Mouse (Mus musculus) forebrain, embryonic 14.5 days (tissue): ENCODE results near the gene Iqcd. TPM values are rescaled to one million over a fixed set of nuclear protein-coding genes. Genes with fewer than 3 reads are reported as not detected.

ENCODE experiments used
- ATAC-seq: fragments of 200-750 bp; cut with Nextera tagmentation; 2 replicates; pipeline ENCODE4 v1.8.0; 2017; ENCODE audit warnings: mild to moderate bottlenecking, moderate library complexity
- DNase-seq: peaks from one replicate; pipeline ENCODE4 v3.0.0-alpha.2; 2015; ENCODE audit warnings: low spot score
- H3K27ac ChIP-seq: fragments of 300-500 bp; sonication (generic); 2 replicates; pipeline ENCODE4 v1.5.1; 2014; ENCODE audit warnings: low read depth, mild to moderate bottlenecking, control low read depth, low read length, moderate library complexity
- H3K27me3 ChIP-seq: fragments of 300-500 bp; sonication (generic); replicated peaks from 2 replicates; pipeline ENCODE4 v1.6.1; 2014; ENCODE audit warnings: low read length, control low read depth, mixed read lengths; ENCODE audit not compliant: control insufficient read depth, insufficient read depth
- H3K36me3 ChIP-seq: fragments of 300-500 bp; sonication (generic); 2 replicates; pipeline ENCODE4 v1.6.1; 2014; ENCODE audit warnings: low read length, control low read depth; ENCODE audit not compliant: control insufficient read depth, insufficient read depth
- H3K4me1 ChIP-seq: fragments of 300-500 bp; sonication (generic); 2 replicates; pipeline ENCODE4 v1.6.1; 2014; ENCODE audit warnings: antibody characterized with exemption, low read length, control low read depth; ENCODE audit not compliant: control insufficient read depth, insufficient read depth
- H3K4me2 ChIP-seq: fragments of 300-500 bp; sonication (generic); 2 replicates; pipeline ENCODE4 v1.6.1; 2014; ENCODE audit warnings: mild to moderate bottlenecking, control low read depth, low read length
- H3K4me3 ChIP-seq: fragments of 300-500 bp; sonication (generic); 2 replicates; pipeline ENCODE4 v1.5.1; 2014; ENCODE audit warnings: low read depth, low read length, control low read depth
- H3K9ac ChIP-seq: fragments of 300-500 bp; sonication (generic); 2 replicates; pipeline ENCODE4 v1.6.1; 2014; ENCODE audit warnings: mild to moderate bottlenecking, low read length, control low read depth, moderate library complexity
- H3K9me3 ChIP-seq: fragments of 300-500 bp; sonication (generic); replicated peaks from 2 replicates; pipeline ENCODE4 v1.6.1; 2016; ENCODE audit warnings: low read length, control low read depth, mixed read lengths; ENCODE audit not compliant: control insufficient read depth
- WGBS: fragments of 180-500 bp; shearing (Covaris S2); extraction: QIAGEN DNeasy Blood & Tissue Kit; methylation state at CpG from one replicate; pipeline ENCODE4 v1.1.7; 2014; 5-methylcytosine and 5-hydroxymethylcytosine counted together
- polyA plus RNA-seq: library from polyadenylated mRNA; unstranded; fragments of >200 nt; fragmentation: Nextera tagmentation; extraction: Ambion mirVana; gene quantifications from 2 replicates; pipeline ENCODE4 v1.2.1, GENCODE M21; 2014

Gene Iqcd
- polyA plus RNA-seq, 1 experiment from 2014 or later: 2.0 TPM

DNA sequence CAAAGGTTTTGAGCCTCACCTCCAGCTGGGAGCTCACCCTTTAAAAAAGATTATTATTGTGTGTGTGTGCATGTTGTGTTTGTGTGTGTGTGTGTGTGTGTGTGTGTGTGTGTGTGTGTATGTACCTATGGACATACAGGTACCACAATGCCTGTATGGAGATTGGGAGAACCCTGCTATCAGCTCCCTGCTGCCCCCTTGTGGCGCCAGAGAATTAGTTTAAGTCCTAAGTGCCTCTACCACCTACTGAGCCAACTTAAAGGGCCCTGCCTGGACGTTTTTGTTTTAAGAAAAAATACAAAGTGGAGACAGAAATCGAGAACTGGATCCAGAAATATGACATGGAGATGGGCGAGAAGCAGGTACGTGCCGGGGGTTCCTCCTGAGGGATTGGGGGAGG is 16.0 kb downstream of the Iqcd start:
- H3K27me3 ChIP-seq: no peaks in the 10 kb centered on the region

DNA sequence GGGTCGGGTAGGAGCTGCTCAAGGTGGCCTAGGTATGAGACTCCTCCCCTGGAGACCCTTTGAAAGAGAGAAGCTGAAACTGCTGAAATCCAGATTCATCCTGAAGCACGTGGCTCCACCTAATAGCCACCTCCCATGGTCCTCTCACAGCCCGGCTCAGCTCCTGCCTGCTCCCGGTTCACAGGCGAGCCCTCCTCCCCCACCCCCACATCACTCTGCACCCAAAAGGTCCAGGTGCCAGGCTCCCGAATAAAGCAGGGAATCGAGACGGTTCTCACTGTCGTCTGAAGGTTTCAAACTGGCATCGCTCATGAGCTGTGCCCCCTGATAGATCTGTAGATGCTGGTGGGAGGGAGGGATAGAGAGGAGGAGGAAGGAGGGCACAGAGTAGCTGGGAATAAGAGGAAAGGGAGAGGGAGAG is 16.4 kb downstream of the Iqcd start:
- Histone ChIP-seq H3K4me3 (peak overlapping the region; percentile 29), H3K36me3 (no peaks in the 10 kb centered on the region), H3K9me3 (no peaks in the 10 kb centered on the region), H3K27me3 (no peaks in the 10 kb centered on the region), H3K9ac (peak overlapping the region; percentile 59), H3K4me1 (peaks cover 2% of the 10 kb centered on the region; the same call in 1 of the 2 replicates), H3K4me2 (peak overlapping the region; percentile 67), H3K27ac (0 out of 2 replicates have a peak overlapping the region, but pooled peaks have one; percentile 39)
- WGBS: 2% methylated on average over 10 of the region's 10 CpGs
- ATAC-seq (peak; percentile 54), DNase-seq (peak; percentile 44)

More for the DNA sequence above, 16.0 kb downstream of the Iqcd start:
- no peak overlapping the region for H3K27ac ChIP-seq
- peak; percentile 62; the same call in 1 of the 2 replicates for ATAC-seq
- peak; percentile 91 for DNase-seq
- H3K9me3 ChIP-seq: no peaks in the 10 kb centered on the region
- H3K4me3 ChIP-seq: peak overlapping the region; percentile 29
- H3K4me2 ChIP-seq: peak overlapping the region; percentile 67
- peaks cover 2% of the 10 kb centered on the region; the same call in 1 of the 2 replicates for H3K4me1 ChIP-seq
- no peaks in the 10 kb centered on the region for H3K36me3 ChIP-seq
- peak overlapping the region; percentile 59; the same call in 1 of the 2 replicates for H3K9ac ChIP-seq
- 0% methylated on average over 6 of the region's 6 CpGs for whole genome bisulfite sequencing

DNA sequence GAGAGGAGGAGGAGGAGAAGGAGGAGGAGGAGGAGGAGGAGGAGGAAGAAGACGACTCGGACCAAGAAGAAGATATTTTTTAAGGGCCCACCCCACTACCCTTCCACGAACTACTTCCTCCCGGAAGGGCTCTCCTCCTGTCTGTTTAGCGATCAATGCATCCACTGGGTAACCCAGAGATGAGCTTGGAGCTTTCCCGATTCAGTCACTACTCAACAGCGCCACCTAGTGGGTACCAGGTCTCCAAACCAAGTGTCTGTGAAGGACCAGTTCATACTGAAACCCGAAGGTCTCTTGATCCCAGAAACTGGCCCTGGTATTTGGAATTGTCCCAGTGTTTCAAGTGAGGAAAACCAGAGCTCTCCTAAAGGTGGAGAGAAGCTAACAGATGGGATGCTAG is 16.9 kb downstream of the Iqcd start:
- H3K27ac ChIP-seq: no peak overlapping the region

DNA sequence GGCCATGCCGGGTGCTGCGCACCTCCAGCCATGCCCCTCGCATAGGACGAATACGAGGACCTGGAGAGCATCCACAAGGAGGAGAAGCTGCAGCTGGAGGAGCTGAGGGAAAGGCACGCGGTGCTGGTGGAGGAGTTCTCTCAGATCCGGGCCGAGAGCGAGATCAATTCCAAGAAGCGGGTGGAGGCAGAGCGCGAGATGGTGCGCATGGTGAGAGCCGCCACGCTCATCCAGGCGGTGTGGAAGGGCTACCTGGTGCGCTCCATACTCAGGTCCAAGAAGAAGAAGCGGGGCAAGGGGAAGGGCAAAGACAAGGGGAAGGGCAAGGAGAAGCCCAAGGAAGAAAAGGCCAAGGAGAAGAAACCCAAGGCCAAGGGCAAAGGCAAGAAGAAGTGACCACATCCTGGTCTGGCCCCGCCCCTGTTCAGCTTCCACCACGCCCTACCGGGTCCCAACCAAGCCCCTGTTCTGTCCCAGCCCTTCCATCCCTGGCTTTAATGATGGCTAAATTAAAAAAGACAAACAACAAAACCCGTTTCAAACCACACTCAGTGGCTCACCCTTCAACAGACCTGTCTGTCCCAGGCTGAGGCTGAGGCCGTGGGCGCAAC is 17.9 kb downstream of the Iqcd start:
- DNase-seq (no peak), ATAC-seq (no peak)
- Histone ChIP-seq H3K36me3 (no peaks in the 10 kb centered on the region), H3K27me3 (no peaks in the 10 kb centered on the region), H3K4me2 (no peak overlapping the region), H3K9me3 (no peaks in the 10 kb centered on the region), H3K4me1 (peaks cover 8% of the 10 kb centered on the region), H3K27ac (no peak overlapping the region), H3K9ac (no peak overlapping the region), H3K4me3 (no peak overlapping the region)
- 68% methylated on average over 25 of the region's 25 CpGs for WGBS

More for the DNA sequence above, 16.9 kb downstream of the Iqcd start:
- 1% methylated on average over 8 of the region's 8 CpGs for WGBS
- ATAC-seq (peak; percentile 79), DNase-seq (peak; percentile 97)
- Histone ChIP-seq H3K9ac (peak overlapping the region; percentile 59; the same call in 1 of the 2 replicates), H3K9me3 (no peaks in the 10 kb centered on the region), H3K36me3 (no peaks in the 10 kb centered on the region), H3K27me3 (no peaks in the 10 kb centered on the region), H3K4me2 (peak overlapping the region; percentile 67), H3K4me3 (peak overlapping the region; percentile 29), H3K4me1 (peaks cover 2% of the 10 kb centered on the region; the same call in 1 of the 2 replicates)

DNA sequence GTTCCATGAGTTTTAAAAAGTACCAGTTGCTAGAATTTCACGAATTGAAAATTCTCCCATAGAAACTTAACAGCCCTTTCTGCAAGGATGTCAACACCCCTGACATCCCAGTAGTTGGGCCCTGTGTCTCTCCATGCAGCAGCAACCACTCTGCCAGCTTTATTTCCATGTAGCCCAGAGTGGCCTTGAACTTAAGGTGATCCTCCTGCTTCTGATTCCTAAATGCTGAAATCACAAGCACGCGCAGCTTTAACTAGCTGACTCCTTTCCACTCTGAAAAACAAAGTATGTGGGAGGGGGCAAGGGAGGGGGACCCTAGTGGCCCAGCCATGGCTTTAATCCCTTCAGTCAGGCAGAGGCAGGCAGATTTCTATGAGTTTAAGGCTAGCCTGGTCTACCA is 18.5 kb downstream of the Iqcd start:
- DNase-seq (no peak), ATAC-seq (no peak)
- H3K27me3 ChIP-seq: no peaks in the 10 kb centered on the region
- H3K9me3 ChIP-seq: no peaks in the 10 kb centered on the region
- H3K4me1 ChIP-seq: peaks cover 11% of the 10 kb centered on the region
- no peak overlapping the region for H3K27ac ChIP-seq
- H3K36me3 ChIP-seq: no peaks in the 10 kb centered on the region
- 75% methylated on average over 3 of the region's 3 CpGs for WGBS
- H3K4me3 ChIP-seq: no peak overlapping the region
- H3K9ac ChIP-seq: no peak overlapping the region
- H3K4me2 ChIP-seq: no peak overlapping the region

DNA sequence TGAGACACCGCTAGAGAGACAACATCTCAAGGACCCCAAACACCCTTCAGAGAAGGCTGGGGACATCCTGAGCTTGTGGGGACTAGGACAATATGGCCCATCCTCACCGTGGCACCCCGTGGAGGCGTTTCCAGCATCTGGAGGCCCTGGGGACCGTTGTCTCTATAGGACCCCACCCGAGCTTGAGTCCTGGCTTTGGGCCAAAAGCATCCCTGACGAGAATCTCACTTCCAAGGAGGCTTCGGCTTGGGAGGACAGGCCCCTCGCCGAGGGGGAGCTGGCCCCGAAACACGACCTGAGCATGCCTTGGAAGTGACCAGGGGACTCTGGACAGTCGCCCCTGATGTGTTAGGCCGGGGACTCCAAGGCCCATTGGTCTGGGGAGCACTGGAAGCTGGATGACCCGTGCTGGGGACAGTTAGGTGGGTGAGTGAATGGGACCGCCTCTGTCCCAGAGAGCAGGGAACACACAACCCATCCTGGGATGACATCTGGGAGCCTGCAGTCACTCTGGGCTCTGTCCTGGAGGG is 20.5 kb downstream of the Iqcd start:
- Histone ChIP-seq H3K27me3 (no peaks in the 10 kb centered on the region), H3K9ac (no peak overlapping the region), H3K4me2 (no peak overlapping the region), H3K27ac (no peak overlapping the region), H3K4me1 (peaks cover 17% of the 10 kb centered on the region), H3K4me3 (no peak overlapping the region), H3K36me3 (no peaks in the 10 kb centered on the region), H3K9me3 (no peaks in the 10 kb centered on the region)
- no peak for ATAC-seq
- 84% methylated on average over 16 of the region's 16 CpGs for WGBS
- DNase-seq: no peak

DNA sequence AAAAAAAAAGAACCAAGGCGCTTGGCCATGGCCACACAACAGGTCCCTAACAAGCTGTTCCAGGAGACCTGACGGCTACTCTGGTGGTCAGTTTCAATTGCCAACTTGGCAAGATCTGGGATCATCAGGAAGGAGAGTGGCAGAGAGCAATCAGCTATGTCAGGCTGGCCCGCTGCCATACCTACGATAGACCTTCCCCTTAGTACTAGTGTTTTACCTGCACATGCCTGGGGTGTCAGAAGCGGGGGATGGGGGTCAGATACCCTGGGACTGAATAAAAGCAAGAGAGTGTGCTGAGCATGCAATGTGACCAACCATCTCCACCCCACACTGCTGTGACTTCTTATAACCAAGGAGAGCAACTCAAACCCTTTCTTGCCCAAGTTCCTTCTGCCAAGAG is 22.1 kb downstream of the Iqcd start:
- Histone ChIP-seq H3K4me2 (peak overlapping the region; percentile 81), H3K27me3 (no peaks in the 10 kb centered on the region), H3K9me3 (0 out of 2 replicates have a peak, but pooled peaks cover 2% of the 10 kb centered on the region), H3K4me1 (peaks cover 14% of the 10 kb centered on the region), H3K27ac (no peak overlapping the region), H3K9ac (no peak overlapping the region), H3K4me3 (no peak overlapping the region; the same call in 1 of the 2 replicates), H3K36me3 (no peaks in the 10 kb centered on the region)
- DNase-seq: no peak
- 93% methylated on average over 5 of the region's 5 CpGs for WGBS
- ATAC-seq: no peak

DNA sequence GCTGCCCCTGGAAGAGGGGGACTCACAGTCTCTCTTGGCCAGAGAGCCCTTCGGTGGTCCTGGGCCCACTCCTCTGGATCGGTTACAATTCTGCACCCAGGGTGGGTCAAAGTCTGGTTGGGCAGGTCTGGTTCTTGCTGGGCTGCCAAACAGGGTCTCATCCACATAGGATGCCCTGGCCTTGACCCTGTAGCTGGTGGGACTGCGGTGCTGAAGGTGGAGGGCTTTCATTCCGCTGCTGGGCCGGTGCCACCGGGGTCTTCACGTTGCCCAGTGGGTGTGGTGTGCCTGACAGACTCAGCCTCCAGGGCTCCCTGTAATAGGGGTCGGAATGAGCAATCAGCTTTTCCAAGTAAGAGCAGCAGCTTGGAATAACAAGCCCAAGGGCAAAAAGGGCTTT is 22.6 kb downstream of the Iqcd start:
- ATAC-seq (no peak), DNase-seq (no peak)
- Histone ChIP-seq H3K4me3 (peak overlapping the region; percentile 57), H3K36me3 (no peaks in the 10 kb centered on the region), H3K4me1 (peaks cover 14% of the 10 kb centered on the region), H3K4me2 (peak overlapping the region; percentile 81), H3K9me3 (0 out of 2 replicates have a peak, but pooled peaks cover 3% of the 10 kb centered on the region), H3K9ac (peak overlapping the region; percentile 64), H3K27me3 (no peaks in the 10 kb centered on the region), H3K27ac (no peak overlapping the region)
- 54% methylated on average over 8 of the region's 8 CpGs for WGBS

DNA sequence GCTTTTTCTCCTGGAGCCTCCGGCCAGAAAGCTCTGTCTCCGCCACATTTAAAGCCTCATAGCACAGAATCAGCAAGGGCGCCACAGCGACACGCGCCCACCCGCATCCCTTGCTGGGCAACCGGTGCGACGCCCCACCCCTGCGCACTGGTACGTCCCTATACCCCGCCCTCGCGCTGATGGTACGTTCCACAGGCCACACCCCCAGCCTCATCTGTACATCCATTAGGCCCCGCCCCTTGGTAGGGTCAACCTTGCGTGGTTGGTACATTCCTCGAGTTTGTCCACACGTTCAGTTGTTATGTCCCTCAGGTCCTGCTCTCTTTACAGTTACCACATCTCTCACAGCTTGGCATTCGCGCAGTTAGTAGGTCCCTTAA is 23.6 kb downstream of the Iqcd start, which contains the start of the genes Rita1 and Ddx54:
TSS of gene Rita1 (minus strand) at position 148 of the 380 bp plus-strand sequence.
TSS of gene Ddx54 (plus strand) at position 298 of the 380 bp plus-strand sequence.
- under 1% methylated on average over 22 of the region's 22 CpGs for WGBS
- peak; percentile 98 for DNase-seq

More for the DNA sequence above, 23.6 kb downstream of the Iqcd start, which contains the start of the genes Rita1 and Ddx54:
- peak within 1 kb of the TSS; percentile 57 for H3K4me3 ChIP-seq
- H3K4me1 ChIP-seq: peaks cover 14% of the 10 kb centered on the region
- peak within 1 kb of the TSS; percentile 88 for H3K4me2 ChIP-seq
- no peaks in the 10 kb centered on the region for H3K27me3 ChIP-seq
- ATAC-seq: peak; percentile 86
- peak within 1 kb of the TSS; percentile 77; the same call in 1 of the 2 replicates for H3K27ac ChIP-seq
- H3K36me3 ChIP-seq: peaks cover 7% of the 10 kb centered on the region
- 0 out of 2 replicates have a peak, but pooled peaks cover 3% of the 10 kb centered on the region for H3K9me3 ChIP-seq
- H3K9ac ChIP-seq: peak within 1 kb of the TSS; percentile 70
